Mouse (Mus musculus): Measurements from ENCODE around the gene Hoxa9. TPM values are rescaled to one million over a fixed set of nuclear protein-coding genes. Genes with fewer than 3 reads are reported as not detected.

The Hoxa9 gene
- total and polyA plus RNA-seq, 3 experiments, result 0.04 TPM; not detected in 2

GRCm38 (mm10) chr6:52259811-52260261 lies 28.9 kb upstream of the Hoxa9 start:
- no peak for TF ChIP-seq POLR2A (IDR thresholded peaks at IDR 0.05; ENCODE audit: insufficient read depth, low read depth, low read length)
- Histone ChIP-seq H3K79me2 (replicated peaks; ENCODE audit: control insufficient read depth, insufficient read depth, low read length) (no peaks in the 10 kb centered on the region), H3K27ac (no peak overlapping the region), H3K4me3 (no peak overlapping the region), H3K4me1 (ENCODE audit: control insufficient read depth, insufficient read depth, low read length) (no peaks in the 10 kb centered on the region; the same call in 1 of the 2 replicates), H3K9ac (ENCODE audit: low read depth, low read length) (no peak overlapping the region; the same call in 1 of the 2 replicates), H3K36me3 (ENCODE audit: control insufficient read depth, insufficient read depth, low read length) (no peaks in the 10 kb centered on the region), H3K27me3 (ENCODE audit: control insufficient read depth, insufficient read depth, low read length) (peaks cover 33% of the 10 kb centered on the region)
- intact Hi-C loops (cut with DNase I), result loop anchor here (5.0 kb wide), 3 partner anchors 317 to 882 kb away; no protein-coding TSS in a partner anchor
- DNase-seq, result peak in 1 of 2 experiments; percentile 55
- WGBS, result 2% methylated on average over 39 of the region's 39 CpGs

- DNase-seq, result no peak
- H3K79me2 ChIP-seq (replicated peaks; ENCODE audit: control insufficient read depth, insufficient read depth, low read length), result no peaks in the 10 kb centered on the region
- intact Hi-C loops (cut with DNase I), result loop anchor here (5.0 kb wide), 3 partner anchors 318 to 883 kb away; no protein-coding TSS in a partner anchor
- peaks cover 33% of the 10 kb centered on the region for H3K27me3 ChIP-seq (ENCODE audit: control insufficient read depth, insufficient read depth, low read length)
- H3K4me3 ChIP-seq, result no peak overlapping the region
- TF ChIP-seq EP300 (IDR thresholded peaks at IDR 0.05; ENCODE audit: insufficient read depth, low read depth, low read length) (no peak), CTCF (IDR thresholded peaks at IDR 0.05) (no peak), POLR2A (IDR thresholded peaks at IDR 0.05; ENCODE audit: insufficient read depth, low read depth, low read length) (no peak)
- no peaks in the 10 kb centered on the region for H3K36me3 ChIP-seq (ENCODE audit: control insufficient read depth, insufficient read depth, low read length)
- no peak overlapping the region for H3K9ac ChIP-seq (ENCODE audit: low read depth, low read length)
- 4% methylated on average over 25 of the region's 25 CpGs for WGBS
- H3K27ac ChIP-seq, result no peak overlapping the region
- H3K4me1 ChIP-seq (ENCODE audit: control insufficient read depth, insufficient read depth, low read length), result no peaks in the 10 kb centered on the region; the same call in 1 of the 2 replicates
These were observed 28.3 kb upstream of the Hoxa9 start for GRCm38 (mm10) chr6:52259081-52259790.

GRCm38 (mm10) chr6:52256956-52257355 lies 26.1 kb upstream of the Hoxa9 start:
- Histone ChIP-seq H3K27me3 (ENCODE audit: control insufficient read depth, insufficient read depth, low read length) (peaks cover 37% of the 10 kb centered on the region), H3K36me3 (ENCODE audit: control insufficient read depth, insufficient read depth, low read length) (no peaks in the 10 kb centered on the region), H3K4me1 (ENCODE audit: control insufficient read depth, insufficient read depth, low read length) (no peaks in the 10 kb centered on the region; the same call in 1 of the 2 replicates), H3K27ac (no peak overlapping the region), H3K4me3 (no peak overlapping the region), H3K79me2 (replicated peaks; ENCODE audit: control insufficient read depth, insufficient read depth, low read length) (no peaks in the 10 kb centered on the region), H3K9ac (ENCODE audit: low read depth, low read length) (no peak overlapping the region)
- intact Hi-C loops (cut with DNase I), result loop anchor here (1.0 to 5.0 kb wide), 7 partner anchors 320 to 885 kb away; no protein-coding TSS in a partner anchor
- peak; percentile 78 to 88 for DNase-seq
- WGBS, result 2% methylated on average over 6 of the region's 6 CpGs
- no peak for TF ChIP-seq POLR2A (IDR thresholded peaks at IDR 0.05; ENCODE audit: insufficient read depth, low read depth, low read length)
- TF ChIP-seq EP300 (IDR thresholded peaks at IDR 0.05; ENCODE audit: insufficient read depth, low read depth, low read length), result 0 out of 2 replicates have a peak, but pooled peaks have one; percentile 64
- TF ChIP-seq CTCF (IDR thresholded peaks at IDR 0.05), result peak; percentile 93

- intact Hi-C loops (cut with DNase I), result loop anchor here (5.0 kb wide), 1 partner anchor 37 kb away; no protein-coding TSS in a partner anchor
- Histone ChIP-seq H3K27me3 (ENCODE audit: control insufficient read depth, insufficient read depth, low read length) (peaks cover 25% of the 10 kb centered on the region), H3K4me3 (no peak overlapping the region), H3K79me2 (replicated peaks; ENCODE audit: control insufficient read depth, insufficient read depth, low read length) (no peaks in the 10 kb centered on the region), H3K9ac (ENCODE audit: low read depth, low read length) (no peak overlapping the region), H3K27ac (no peak overlapping the region), H3K36me3 (ENCODE audit: control insufficient read depth, insufficient read depth, low read length) (no peaks in the 10 kb centered on the region), H3K4me1 (ENCODE audit: control insufficient read depth, insufficient read depth, low read length) (no peaks in the 10 kb centered on the region)
- DNase-seq, result peak; percentile 29 to 53
- no peak for TF ChIP-seq POLR2A (IDR thresholded peaks at IDR 0.05; ENCODE audit: insufficient read depth, low read depth, low read length)
- 4% methylated on average over 59 of the region's 59 CpGs for WGBS
These were observed 22.9 kb upstream of the Hoxa9 start for GRCm38 (mm10) chr6:52253511-52254500.

- Histone ChIP-seq H3K27ac (no peak overlapping the region), H3K27me3 (ENCODE audit: control insufficient read depth, insufficient read depth, low read length) (peaks cover 33% of the 10 kb centered on the region), H3K36me3 (ENCODE audit: control insufficient read depth, insufficient read depth, low read length) (no peaks in the 10 kb centered on the region), H3K4me1 (ENCODE audit: control insufficient read depth, insufficient read depth, low read length) (no peaks in the 10 kb centered on the region), H3K9ac (ENCODE audit: low read depth, low read length) (no peak overlapping the region), H3K79me2 (replicated peaks; ENCODE audit: control insufficient read depth, insufficient read depth, low read length) (no peaks in the 10 kb centered on the region), H3K4me3 (no peak overlapping the region)
- WGBS, result 3% methylated on average over 35 of the region's 35 CpGs
- intact Hi-C loops (cut with DNase I), result loop anchor here (5.0 kb wide), 1 partner anchor 36 kb away; no protein-coding TSS in a partner anchor
- peak in 1 of 2 experiments; percentile 32 for DNase-seq
- TF ChIP-seq POLR2A (IDR thresholded peaks at IDR 0.05; ENCODE audit: insufficient read depth, low read depth, low read length) (no peak), EP300 (IDR thresholded peaks at IDR 0.05; ENCODE audit: insufficient read depth, low read depth, low read length) (no peak), CTCF (IDR thresholded peaks at IDR 0.05) (no peak)
These were observed 22.0 kb upstream of the Hoxa9 start for GRCm38 (mm10) chr6:52252775-52253376.

Data from heart, adult 2 months (tissue).